Mouse (Mus musculus): ENCODE results near the gene B230217C12Rik. TPM values are rescaled to one million over a fixed set of nuclear protein-coding genes. Genes with fewer than 3 reads are reported as not detected.

B230217C12Rik gene
- polyA plus RNA-seq, 1 experiment from 2014 or later = 38.8 TPM

DNA sequence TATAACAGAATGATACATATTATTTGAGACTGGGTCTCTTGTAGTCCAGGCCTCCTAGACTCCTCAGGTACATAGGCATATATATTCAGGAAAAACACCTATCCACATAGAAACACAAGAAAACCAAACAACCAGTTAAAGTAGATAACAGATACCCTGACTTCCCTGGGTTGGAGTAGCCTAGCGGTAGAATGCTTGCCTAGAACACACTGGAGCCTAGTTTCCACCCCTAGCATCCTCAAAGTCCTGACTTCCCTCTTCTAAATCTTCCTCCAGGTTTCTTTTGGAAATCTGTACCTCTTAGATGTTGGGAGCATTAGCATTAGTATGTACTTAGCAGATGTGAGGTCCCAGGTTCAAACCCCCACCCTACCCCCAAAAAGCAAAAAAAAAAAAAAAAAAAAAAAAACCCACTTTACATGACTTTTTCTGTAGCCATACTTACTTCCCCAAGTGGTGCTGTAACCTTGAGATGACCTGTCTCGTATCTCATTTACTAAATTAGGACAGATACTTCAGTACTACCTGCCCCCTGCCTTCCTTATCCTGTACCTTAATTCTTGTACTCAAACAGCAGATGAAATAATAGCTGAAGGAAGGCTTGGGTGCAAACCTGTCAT lies 44.8 kb downstream of the B230217C12Rik start:
- no peaks in the 10 kb centered on the region for H3K9me3 ChIP-seq (ENCODE audit: control insufficient read depth, low read length)
- H3K36me3 ChIP-seq (replicated peaks; ENCODE audit: control insufficient read depth, insufficient read depth) = no peaks in the 10 kb centered on the region
- no peak overlapping the region for H3K4me3 ChIP-seq (replicated peaks; ENCODE audit: low read length)
- DNase-seq (ENCODE audit: low spot score) (no peak), ATAC-seq (ENCODE audit: low FRiP score) (no peak)
- no peak overlapping the region for H3K4me2 ChIP-seq (replicated peaks)
- WGBS = 98% methylated on average over 2 of the region's 2 CpGs
- no peak overlapping the region for H3K9ac ChIP-seq
- no peak overlapping the region for H3K27ac ChIP-seq
- no peaks in the 10 kb centered on the region for H3K27me3 ChIP-seq (ENCODE audit: control insufficient read depth, insufficient read depth, low read length)
- no peaks in the 10 kb centered on the region for H3K4me1 ChIP-seq (replicated peaks; ENCODE audit: control insufficient read depth, insufficient read depth, low read length)

DNA sequence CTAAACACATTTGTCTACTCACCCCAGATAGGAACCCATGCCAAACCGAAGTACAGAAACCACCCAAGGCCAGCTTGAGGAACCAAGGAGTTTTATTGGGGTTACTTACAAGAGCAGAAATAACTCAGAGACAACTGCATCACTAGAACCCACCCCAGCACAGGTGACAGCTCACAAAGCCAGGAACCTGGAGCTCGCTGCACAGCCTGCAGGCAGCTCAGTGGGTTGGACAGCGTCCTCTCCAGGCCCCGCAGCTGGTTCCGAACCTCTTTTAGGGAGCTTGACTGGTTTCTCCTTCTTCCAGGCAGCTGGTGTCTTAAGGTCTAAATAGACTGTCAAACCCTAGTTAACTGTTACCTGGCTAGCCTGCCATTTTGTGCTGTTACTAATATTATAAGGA lies 51.2 kb downstream of the B230217C12Rik start:
- no peak overlapping the region for H3K4me2 ChIP-seq (replicated peaks)
- ATAC-seq (ENCODE audit: low FRiP score) (no peak), DNase-seq (ENCODE audit: low spot score) (no peak)
- H3K4me3 ChIP-seq (replicated peaks; ENCODE audit: low read length) = no peak overlapping the region
- H3K9me3 ChIP-seq (ENCODE audit: control insufficient read depth, low read length) = no peaks in the 10 kb centered on the region
- WGBS = 76% methylated on average over 5 of the region's 5 CpGs
- H3K27me3 ChIP-seq (ENCODE audit: control insufficient read depth, insufficient read depth, low read length) = no peaks in the 10 kb centered on the region
- no peaks in the 10 kb centered on the region for H3K4me1 ChIP-seq (replicated peaks; ENCODE audit: control insufficient read depth, insufficient read depth, low read length)
- H3K36me3 ChIP-seq (replicated peaks; ENCODE audit: control insufficient read depth, insufficient read depth) = no peaks in the 10 kb centered on the region
- H3K9ac ChIP-seq = no peak overlapping the region
- no peak overlapping the region for H3K27ac ChIP-seq

Other genes with a start within 250 kb of the B230217C12Rik start
- 1.8 and 2.6 TPM in 2 replicates for gene Epop, start 211.1 kb upstream of the B230217C12Rik start, polyA plus RNA-seq (2014; fragmentation: Nextera tagmentation; extraction: Ambion mirVana)
- 5.0 TPM in 2 replicates for gene Mllt6, start 177.4 kb upstream of the B230217C12Rik start, polyA plus RNA-seq (2014; fragmentation: Nextera tagmentation; extraction: Ambion mirVana)
- 27.7 and 34.7 TPM in 2 replicates for gene Cisd3, start 155.0 kb upstream of the B230217C12Rik start, polyA plus RNA-seq (2014; fragmentation: Nextera tagmentation; extraction: Ambion mirVana)
- 22.0 and 23.4 TPM in 2 replicates for gene Pcgf2, start 140.3 kb upstream of the B230217C12Rik start, polyA plus RNA-seq (2014; fragmentation: Nextera tagmentation; extraction: Ambion mirVana)
- gene Psmb3, start 137.4 kb upstream of the B230217C12Rik start, polyA plus RNA-seq (2014; fragmentation: Nextera tagmentation; extraction: Ambion mirVana) = 436 and 489 TPM in 2 replicates
- gene Pip4k2b, start 96.1 kb upstream of the B230217C12Rik start, polyA plus RNA-seq (2014; fragmentation: Nextera tagmentation; extraction: Ambion mirVana) = 5.2 and 5.9 TPM in 2 replicates
- gene Cwc25, start 74.2 kb upstream of the B230217C12Rik start, polyA plus RNA-seq (2014; fragmentation: Nextera tagmentation; extraction: Ambion mirVana) = 8.1 and 11.2 TPM in 2 replicates
- 0.68 TPM in 1 of 2 replicates, not detected in the other for gene 1700001P01Rik, start 64.9 kb upstream of the B230217C12Rik start, polyA plus RNA-seq (2014; fragmentation: Nextera tagmentation; extraction: Ambion mirVana)
- gene Rpl23, start 58.3 kb upstream of the B230217C12Rik start, polyA plus RNA-seq (2014; fragmentation: Nextera tagmentation; extraction: Ambion mirVana) = 324 and 419 TPM in 2 replicates
- gene Lasp1, start 41.8 kb upstream of the B230217C12Rik start, polyA plus RNA-seq (2014; fragmentation: Nextera tagmentation; extraction: Ambion mirVana) = 110 and 126 TPM in 2 replicates
- gene Fbxo47, start 43.4 kb downstream of the B230217C12Rik start, polyA plus RNA-seq (2014; fragmentation: Nextera tagmentation; extraction: Ambion mirVana) = 0.37 and 0.72 TPM in 2 replicates
- 0.90 and 1.1 TPM in 2 replicates for gene Plxdc1, start 145.7 kb downstream of the B230217C12Rik start, polyA plus RNA-seq (2014; fragmentation: Nextera tagmentation; extraction: Ambion mirVana)
- 6.5 and 11.0 TPM in 2 replicates for gene Arl5c, start 155.4 kb downstream of the B230217C12Rik start, polyA plus RNA-seq (2014; fragmentation: Nextera tagmentation; extraction: Ambion mirVana)
- 40.0 and 40.3 TPM in 2 replicates for gene Cacnb1, start 182.3 kb downstream of the B230217C12Rik start, polyA plus RNA-seq (2014; fragmentation: Nextera tagmentation; extraction: Ambion mirVana)
- gene Rpl19, start 185.9 kb downstream of the B230217C12Rik start, polyA plus RNA-seq (2014; fragmentation: Nextera tagmentation; extraction: Ambion mirVana) = 614 and 694 TPM in 2 replicates
- 6.7 and 7.3 TPM in 2 replicates for gene Stac2, start 212.7 kb downstream of the B230217C12Rik start, polyA plus RNA-seq (2014; fragmentation: Nextera tagmentation; extraction: Ambion mirVana)